Mouse (Mus musculus): ENCODE data around the gene Snapc4. TPM values are rescaled to one million over a fixed set of nuclear protein-coding genes. Genes with fewer than 3 reads are reported as not detected.

The Snapc4 gene
- polyA plus RNA-seq, 1 experiment from 2014 or later: 29.4 TPM

- ATAC-seq (ENCODE audit: insufficient number of reproducible peaks, insufficient read depth, low FRiP score, low read depth): no peak
Observed at GRCm38 (mm10) chr2:26327852-26328251, 52.6 kb downstream of the Snapc4 start.

GRCm38 (mm10) chr2:26325386-26326181 is 54.9 kb downstream of the Snapc4 start:
- peak; percentile 72; the same call in 1 of the 2 replicates for ATAC-seq (ENCODE audit: insufficient number of reproducible peaks, insufficient read depth, low FRiP score, low read depth)

More at GRCm38 (mm10) chr2:26327852-26328251, 52.6 kb downstream of the Snapc4 start:
- Histone ChIP-seq H3K4me3 (ENCODE audit: low read depth, low read length) (no peak overlapping the region), H3K4me1 (ENCODE audit: control insufficient read depth, insufficient read depth, low read length) (no peaks in the 10 kb centered on the region), H3K27ac (ENCODE audit: low read length) (no peak overlapping the region), H3K9ac (replicated peaks; ENCODE audit: low read depth, low read length) (no peak overlapping the region), H3K27me3 (ENCODE audit: control insufficient read depth, insufficient read depth, low read length) (no peaks in the 10 kb centered on the region), H3K4me2 (replicated peaks; ENCODE audit: low read depth, low read length) (no peak overlapping the region), H3K9me3 (ENCODE audit: control insufficient read depth, low read depth, low read length) (no peaks in the 10 kb centered on the region), H3K36me3 (ENCODE audit: control insufficient read depth, insufficient read depth, low read length) (peaks cover 69% of the 10 kb centered on the region)
- 90% methylated on average over 4 of the region's 4 CpGs for WGBS

GRCm38 (mm10) chr2:26324917-26325316 is 55.5 kb downstream of the Snapc4 start:
- Histone ChIP-seq H3K27me3 (ENCODE audit: control insufficient read depth, insufficient read depth, low read length) (no peaks in the 10 kb centered on the region), H3K9ac (replicated peaks; ENCODE audit: low read depth, low read length) (no peak overlapping the region), H3K9me3 (ENCODE audit: control insufficient read depth, low read depth, low read length) (no peaks in the 10 kb centered on the region), H3K4me3 (ENCODE audit: low read depth, low read length) (no peak overlapping the region), H3K4me2 (replicated peaks; ENCODE audit: low read depth, low read length) (no peak overlapping the region), H3K27ac (ENCODE audit: low read length) (no peak overlapping the region), H3K4me1 (ENCODE audit: control insufficient read depth, insufficient read depth, low read length) (no peaks in the 10 kb centered on the region), H3K36me3 (ENCODE audit: control insufficient read depth, insufficient read depth, low read length) (peaks cover 67% of the 10 kb centered on the region)
- WGBS: 81% methylated on average over 2 of the region's 2 CpGs
- ATAC-seq (ENCODE audit: insufficient number of reproducible peaks, insufficient read depth, low FRiP score, low read depth): no peak

More at GRCm38 (mm10) chr2:26325386-26326181, 54.9 kb downstream of the Snapc4 start:
- Histone ChIP-seq H3K9ac (replicated peaks; ENCODE audit: low read depth, low read length) (no peak overlapping the region), H3K4me1 (ENCODE audit: control insufficient read depth, insufficient read depth, low read length) (no peaks in the 10 kb centered on the region), H3K4me2 (replicated peaks; ENCODE audit: low read depth, low read length) (no peak overlapping the region), H3K36me3 (ENCODE audit: control insufficient read depth, insufficient read depth, low read length) (peaks cover 68% of the 10 kb centered on the region), H3K27ac (ENCODE audit: low read length) (no peak overlapping the region), H3K4me3 (ENCODE audit: low read depth, low read length) (no peak overlapping the region), H3K9me3 (ENCODE audit: control insufficient read depth, low read depth, low read length) (no peaks in the 10 kb centered on the region), H3K27me3 (ENCODE audit: control insufficient read depth, insufficient read depth, low read length) (no peaks in the 10 kb centered on the region)
- WGBS: 66% methylated on average over 15 of the region's 15 CpGs

- 89% methylated on average over 13 of the region's 13 CpGs for WGBS
Observed at GRCm38 (mm10) chr2:26323589-26324325, 56.7 kb downstream of the Snapc4 start.

GRCm38 (mm10) chr2:26320245-26321185 is 59.9 kb downstream of the Snapc4 start:
- Histone ChIP-seq H3K4me1 (ENCODE audit: control insufficient read depth, insufficient read depth, low read length) (peaks cover 21% of the 10 kb centered on the region), H3K9me3 (ENCODE audit: control insufficient read depth, low read depth, low read length) (no peaks in the 10 kb centered on the region), H3K27ac (ENCODE audit: low read length) (no peak overlapping the region), H3K36me3 (ENCODE audit: control insufficient read depth, insufficient read depth, low read length) (peaks cover 38% of the 10 kb centered on the region), H3K27me3 (ENCODE audit: control insufficient read depth, insufficient read depth, low read length) (no peaks in the 10 kb centered on the region), H3K4me3 (ENCODE audit: low read depth, low read length) (no peak overlapping the region), H3K9ac (replicated peaks; ENCODE audit: low read depth, low read length) (no peak overlapping the region), H3K4me2 (replicated peaks; ENCODE audit: low read depth, low read length) (no peak overlapping the region)
- ATAC-seq (ENCODE audit: insufficient number of reproducible peaks, insufficient read depth, low FRiP score, low read depth): no peak
- 90% methylated on average over 14 of the region's 14 CpGs for WGBS

More at GRCm38 (mm10) chr2:26323589-26324325, 56.7 kb downstream of the Snapc4 start:
- Histone ChIP-seq H3K27ac (ENCODE audit: low read length) (no peak overlapping the region), H3K36me3 (ENCODE audit: control insufficient read depth, insufficient read depth, low read length) (peaks cover 62% of the 10 kb centered on the region), H3K4me1 (ENCODE audit: control insufficient read depth, insufficient read depth, low read length) (no peaks in the 10 kb centered on the region), H3K4me2 (replicated peaks; ENCODE audit: low read depth, low read length) (no peak overlapping the region), H3K9ac (replicated peaks; ENCODE audit: low read depth, low read length) (no peak overlapping the region), H3K4me3 (ENCODE audit: low read depth, low read length) (no peak overlapping the region), H3K27me3 (ENCODE audit: control insufficient read depth, insufficient read depth, low read length) (no peaks in the 10 kb centered on the region), H3K9me3 (ENCODE audit: control insufficient read depth, low read depth, low read length) (no peaks in the 10 kb centered on the region)
- ATAC-seq (ENCODE audit: insufficient number of reproducible peaks, insufficient read depth, low FRiP score, low read depth): no peak

GRCm38 (mm10) chr2:26319519-26320244 is 60.8 kb downstream of the Snapc4 start:
- ATAC-seq (ENCODE audit: insufficient number of reproducible peaks, insufficient read depth, low FRiP score, low read depth): no peak
- Histone ChIP-seq H3K27me3 (ENCODE audit: control insufficient read depth, insufficient read depth, low read length) (no peaks in the 10 kb centered on the region), H3K4me2 (replicated peaks; ENCODE audit: low read depth, low read length) (no peak overlapping the region), H3K27ac (ENCODE audit: low read length) (no peak overlapping the region), H3K4me3 (ENCODE audit: low read depth, low read length) (no peak overlapping the region), H3K36me3 (ENCODE audit: control insufficient read depth, insufficient read depth, low read length) (peaks cover 30% of the 10 kb centered on the region), H3K9me3 (ENCODE audit: control insufficient read depth, low read depth, low read length) (no peaks in the 10 kb centered on the region), H3K4me1 (ENCODE audit: control insufficient read depth, insufficient read depth, low read length) (peaks cover 24% of the 10 kb centered on the region), H3K9ac (replicated peaks; ENCODE audit: low read depth, low read length) (no peak overlapping the region)
- WGBS: 85% methylated on average over 13 of the region's 13 CpGs

- H3K9me3 ChIP-seq (ENCODE audit: control insufficient read depth, low read depth, low read length): no peaks in the 10 kb centered on the region
- peaks cover 28% of the 10 kb centered on the region for H3K4me1 ChIP-seq (ENCODE audit: control insufficient read depth, insufficient read depth, low read length)
- no peak overlapping the region for H3K4me2 ChIP-seq (replicated peaks; ENCODE audit: low read depth, low read length)
- H3K36me3 ChIP-seq (ENCODE audit: control insufficient read depth, insufficient read depth, low read length): peaks cover 24% of the 10 kb centered on the region
- H3K4me3 ChIP-seq (ENCODE audit: low read depth, low read length): no peak overlapping the region
- no peaks in the 10 kb centered on the region for H3K27me3 ChIP-seq (ENCODE audit: control insufficient read depth, insufficient read depth, low read length)
- H3K27ac ChIP-seq (ENCODE audit: low read length): no peak overlapping the region
- WGBS: 88% methylated on average over 9 of the region's 9 CpGs
- ATAC-seq (ENCODE audit: insufficient number of reproducible peaks, insufficient read depth, low FRiP score, low read depth): no peak
- H3K9ac ChIP-seq (replicated peaks; ENCODE audit: low read depth, low read length): no peak overlapping the region
Observed at GRCm38 (mm10) chr2:26319109-26319508, 61.3 kb downstream of the Snapc4 start.

Measured in stomach, embryonic 14.5 days (tissue).